Mouse (Mus musculus): ENCODE data around the gene Fgfrl1.

DNA sequence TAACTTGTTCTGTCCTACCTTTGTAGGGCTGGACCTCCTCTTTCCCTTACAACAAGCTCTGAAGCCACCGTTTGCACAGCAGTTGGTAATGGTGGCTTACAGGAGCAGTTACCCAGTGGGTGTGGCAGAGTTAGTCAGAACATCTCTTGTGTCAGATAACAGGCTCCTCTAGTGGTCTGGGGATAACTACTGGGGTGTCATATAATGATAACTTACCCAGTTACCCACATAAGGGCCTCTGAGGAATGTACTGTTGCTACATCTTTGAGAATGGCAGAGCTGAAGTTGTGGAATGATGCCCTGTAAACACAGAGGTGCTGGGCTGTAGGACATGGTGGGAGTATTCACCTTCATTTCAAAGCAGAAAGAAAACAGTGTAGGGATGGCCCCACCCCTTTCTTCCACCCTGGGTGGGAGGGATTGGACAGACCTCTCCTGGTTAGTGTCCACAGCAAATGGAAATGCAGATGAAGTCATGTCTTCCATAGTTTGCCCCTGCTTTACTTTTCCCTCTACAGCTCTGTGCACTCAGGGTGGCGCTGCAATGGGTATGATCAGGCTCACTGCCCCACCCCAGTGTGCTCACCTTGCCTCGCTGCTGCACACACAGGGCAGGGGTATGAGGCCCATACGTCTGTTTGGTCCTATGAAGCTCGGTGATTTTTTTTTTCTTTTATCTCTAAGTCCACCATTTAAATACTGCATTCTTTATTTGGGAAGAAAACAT, 15.2 kb upstream of the Fgfrl1 start:
- TF ChIP-seq REST (IDR thresholded peaks at IDR 0.05; ENCODE audit: insufficient read depth, insufficient read length) (no peak), POLR2A (IDR thresholded peaks at IDR 0.05; ENCODE audit: insufficient read length, low read depth) (no peak), CEBPB (IDR thresholded peaks at IDR 0.05; ENCODE audit: insufficient read depth, poor library complexity, severe bottlenecking) (no peak), MYOG (IDR thresholded peaks at IDR 0.05; ENCODE audit: control insufficient read depth in 1 of 3, insufficient read depth in 1 of 3, insufficient read length in 2 of 3, low read depth in 2 of 3) (no peak), MAX (IDR thresholded peaks at IDR 0.05; ENCODE audit: low read depth) (no peak), SRF (IDR thresholded peaks at IDR 0.05; ENCODE audit: control insufficient read depth, insufficient read length, low read depth) (no peak), POLR2AphosphoS2 (IDR thresholded peaks at IDR 0.05; ENCODE audit: insufficient read length, low read depth) (no peak), MYOD1 (IDR thresholded peaks at IDR 0.05; ENCODE audit: control insufficient read depth in 1 of 3, insufficient read length in 2 of 3, low read depth in 2 of 3) (no peak), E2F4 (IDR thresholded peaks at IDR 0.05; ENCODE audit: insufficient read depth) (no peak)

All from myocyte (in vitro differentiated cells).